Mouse (Mus musculus) adrenal gland, adult 2 months (tissue): Measurements from ENCODE around the gene Arid5b. TPM values are rescaled to one million over a fixed set of nuclear protein-coding genes. Genes with fewer than 3 reads are reported as not detected.

Experiments
- DNase-seq: peaks from one replicate; pipeline ENCODE4 v3.0.0; 2021
- polyA plus RNA-seq: library from polyadenylated mRNA; depleted of rRNA; stranded (reverse); fragments of >200 nt; gene quantifications from 2 replicates; pipeline ENCODE4 v1.2.3, GENCODE M21; 2012
- total RNA-seq, 2 experiments: library from RNA; stranded (reverse); gene quantifications; 2 replicates each; pipeline ENCODE4 v1.2.3; 2021

The Arid5b gene
- total and polyA plus RNA-seq, 3 experiments: 6.2 to 25.1 (median 19.8) TPM

GRCm38 (mm10) chr10:68052307-68052706 lies 226.2 kb downstream of the Arid5b start:
- DNase-seq: no peak

- no peak for DNase-seq
Observed at GRCm38 (mm10) chr10:68051316-68051933, 227.1 kb downstream of the Arid5b start.

- no peak for DNase-seq
Observed at GRCm38 (mm10) chr10:68050882-68051281, 227.7 kb downstream of the Arid5b start.

- DNase-seq: no peak
Observed at GRCm38 (mm10) chr10:68048641-68049305, 229.8 kb downstream of the Arid5b start.

- DNase-seq: no peak
Observed at GRCm38 (mm10) chr10:68044864-68045263, 233.7 kb downstream of the Arid5b start.

GRCm38 (mm10) chr10:68043973-68044372 lies 234.6 kb downstream of the Arid5b start:
- DNase-seq: no peak
